ENCODE assay signal across 25 mouse cellular contexts in genomic region chr3:73409929-73410522, GRCm38 (mm10).
A peak's percentile ranks its signal among the peaks of the same experiment; 100 is the strongest.
DNase-seq lines count a peak whose midpoint lies in the region; ATAC-seq and TF ChIP-seq lines count a peak whose summit lies in the region.
"Had no signal": no experiment of that assay in that cellular context is flagged by ENCODE, and none has a peak within 500 bp of the region (broad histone marks: within the 10 kb centered on the region; RNA-seq: fewer than 3 reads in every experiment).

No protein-coding gene starts in this region.

- no peaks in the 10 kb centered on the region for H3K9me3 ChIP-seq in forebrain, embryonic 12.5 days
- H3K9me3 ChIP-seq in forebrain, embryonic 10.5 days, result no peaks in the 10 kb centered on the region
- H3K9me3 ChIP-seq in midbrain, postnatal 0 days (ENCODE audit: low read length), result no peaks in the 10 kb centered on the region
- no peaks in the 10 kb centered on the region for H3K9me3 ChIP-seq in midbrain, embryonic 14.5 days (ENCODE audit: control insufficient read depth, low read length)
- H3K9me3 ChIP-seq: heart, embryonic 13.5 days; limb, embryonic 10.5 days; neural tube, embryonic 12.5 days had no signal

- no peak overlapping the region for H3K9ac ChIP-seq in forebrain, embryonic 12.5 days
- H3K9ac ChIP-seq in midbrain, postnatal 0 days (replicated peaks; ENCODE audit: low read length, poor library complexity, severe bottlenecking), result no peak overlapping the region
- no peak overlapping the region for H3K9ac ChIP-seq in midbrain, embryonic 14.5 days (replicated peaks; ENCODE audit: low read length)
- H3K9ac ChIP-seq: heart, embryonic 13.5 days; liver, postnatal 0 days; neural tube, embryonic 12.5 days had no signal

- 0 out of 2 replicates have a peak, but pooled peaks have one; percentile 51 for ATAC-seq in forebrain, embryonic 12.5 days (ENCODE audit: low FRiP score)
- no peak for ATAC-seq in midbrain, postnatal 0 days (ENCODE audit: low FRiP score)
- ATAC-seq in midbrain, embryonic 14.5 days (ENCODE audit: low FRiP score, low TSS enrichment), result no peak
- no peak for ATAC-seq in granulocyte monocyte progenitor cell, adult 5-6 weeks (replicated peaks; ENCODE audit: poor library complexity, severe bottlenecking)
- ATAC-seq: activated CD4-positive, CD25-positive, alpha-beta regulatory T cell, adult 4 months; CD4-positive, CD25-positive, alpha-beta regulatory T cell, adult 4 months; inflammation-experienced regulatory T-cells, adult 6 months; liver, postnatal 0 days had no signal

- no peak overlapping the region for H3K4me2 ChIP-seq in forebrain, embryonic 12.5 days
- no peak overlapping the region for H3K4me2 ChIP-seq in midbrain, postnatal 0 days (ENCODE audit: low read depth, low read length, poor library complexity, severe bottlenecking)
- no peak overlapping the region for H3K4me2 ChIP-seq in midbrain, embryonic 14.5 days (ENCODE audit: low read length)
- H3K4me2 ChIP-seq: heart, embryonic 13.5 days; neural tube, embryonic 12.5 days had no signal

- no peak overlapping the region for H3K4me3 ChIP-seq in forebrain, embryonic 12.5 days (replicated peaks)
- no peak overlapping the region for H3K4me3 ChIP-seq in forebrain, embryonic 10.5 days
- no peak overlapping the region for H3K4me3 ChIP-seq in midbrain, postnatal 0 days (ENCODE audit: low read depth, low read length)
- H3K4me3 ChIP-seq in midbrain, embryonic 14.5 days (replicated peaks; ENCODE audit: low read depth, low read length), result no peak overlapping the region
- no peak overlapping the region for H3K4me3 ChIP-seq in layer of hippocampus, adult 2 months
- H3K4me3 ChIP-seq in gastrocnemius, adult 2 months, result no peak overlapping the region
- H3K4me3 ChIP-seq: heart, embryonic 13.5 days; left cerebral cortex, adult 2 months; limb, embryonic 10.5 days; neural tube, embryonic 12.5 days had no signal

- no peaks in the 10 kb centered on the region for H3K4me1 ChIP-seq in forebrain, embryonic 12.5 days
- no peaks in the 10 kb centered on the region for H3K4me1 ChIP-seq in forebrain, embryonic 10.5 days
- H3K4me1 ChIP-seq in midbrain, postnatal 0 days (ENCODE audit: insufficient read depth, low read length), result no peaks in the 10 kb centered on the region
- no peaks in the 10 kb centered on the region for H3K4me1 ChIP-seq in midbrain, embryonic 14.5 days (ENCODE audit: control insufficient read depth, insufficient read depth, low read length)
- H3K4me1 ChIP-seq: heart, embryonic 13.5 days; limb, embryonic 10.5 days; neural tube, embryonic 12.5 days had no signal

- no peak for DNase-seq in forebrain, embryonic 10.5 days (ENCODE audit: extremely low spot score, low spot score)
- peak; percentile 58 for DNase-seq in midbrain, postnatal 0 days (ENCODE audit: low spot score)
- no peak for DNase-seq in midbrain, embryonic 14.5 days
- DNase-seq in layer of hippocampus, adult 2 months (ENCODE audit: low spot score in 2 of 2), result peak; percentile 31 to 73
- no peak for DNase-seq in gastrocnemius, adult 2 months
- DNase-seq in heart, postnatal 4 days, result no peak
- DNase-seq: adrenal gland, postnatal 14 days; cerebellum, adult 11-12 months; cerebellum, postnatal 36 days; gastrocnemius, postnatal 10 days; heart, adult 18-20 months; kidney, adult 9 months; kidney, postnatal 36 days; liver, postnatal 0 days; lung, postnatal 10 days; thymus, postnatal 25 days had no signal

- no peak overlapping the region for H3K27ac ChIP-seq in forebrain, embryonic 12.5 days
- no peak overlapping the region for H3K27ac ChIP-seq in forebrain, embryonic 10.5 days
- no peak overlapping the region for H3K27ac ChIP-seq in midbrain, postnatal 0 days (ENCODE audit: low read depth, low read length)
- H3K27ac ChIP-seq in midbrain, embryonic 14.5 days (replicated peaks; ENCODE audit: low read depth, low read length), result no peak overlapping the region
- H3K27ac ChIP-seq in layer of hippocampus, adult 2 months, result peak overlapping the region; percentile 90
- no peak overlapping the region for H3K27ac ChIP-seq in gastrocnemius, adult 2 months
- H3K27ac ChIP-seq: heart, embryonic 13.5 days; left cerebral cortex, adult 2 months; limb, embryonic 10.5 days; neural tube, embryonic 12.5 days had no signal

- no peaks in the 10 kb centered on the region for H3K36me3 ChIP-seq in forebrain, embryonic 12.5 days (replicated peaks)
- H3K36me3 ChIP-seq in forebrain, embryonic 10.5 days (replicated peaks), result no peaks in the 10 kb centered on the region
- H3K36me3 ChIP-seq in midbrain, postnatal 0 days (ENCODE audit: insufficient read depth, low read length), result no peaks in the 10 kb centered on the region
- H3K36me3 ChIP-seq in midbrain, embryonic 14.5 days (ENCODE audit: control insufficient read depth, insufficient read depth, low read length), result no peaks in the 10 kb centered on the region
- H3K36me3 ChIP-seq: heart, embryonic 13.5 days; limb, embryonic 10.5 days; neural tube, embryonic 12.5 days had no signal

- no peaks in the 10 kb centered on the region for H3K27me3 ChIP-seq in forebrain, embryonic 12.5 days
- H3K27me3 ChIP-seq in forebrain, embryonic 10.5 days (ENCODE audit: poor library complexity, severe bottlenecking), result no peaks in the 10 kb centered on the region
- H3K27me3 ChIP-seq in midbrain, postnatal 0 days (ENCODE audit: insufficient read depth, low read length), result no peaks in the 10 kb centered on the region
- no peaks in the 10 kb centered on the region for H3K27me3 ChIP-seq in midbrain, embryonic 14.5 days (ENCODE audit: control insufficient read depth, insufficient read depth, low read length)
- H3K27me3 ChIP-seq: heart, embryonic 13.5 days; neural tube, embryonic 12.5 days had no signal

- TF ChIP-seq CTCF in midbrain, postnatal 0 days (IDR thresholded peaks at IDR 0.05), result no peak
- TF ChIP-seq CTCF in layer of hippocampus, adult 2 months (conservative IDR thresholded peaks at IDR 0.05), result no peak
- no peak for TF ChIP-seq CTCF in gastrocnemius, adult 2 months (IDR thresholded peaks at IDR 0.05)

- intact Hi-C loops in gastrocnemius, adult 2 months (cut with DNase I), result no loop called here

- 73% methylated on average over 4 of the region's 4 CpGs for WGBS in forebrain, embryonic 12.5 days
- 89% methylated on average over 4 of the region's 4 CpGs for WGBS in forebrain, embryonic 10.5 days
- WGBS in midbrain, postnatal 0 days, result 73% methylated on average over 4 of the region's 4 CpGs
- 73% methylated on average over 4 of the region's 4 CpGs for WGBS in midbrain, embryonic 14.5 days

Comparison
In these comparisons a context has a peak if more than half of its experiments do, and no peak if none do; other contexts are left out.
1. DNase-seq: peak in midbrain, postnatal 0 days (single experiment) and layer of hippocampus, adult 2 months (2 of 2); none in forebrain, embryonic 10.5 days (single experiment), midbrain, embryonic 14.5 days (single experiment), gastrocnemius, adult 2 months (single experiment) and heart, postnatal 4 days (single experiment).